Mouse (Mus musculus): ENCODE results near the gene Cabp1. TPM values are rescaled to one million over a fixed set of nuclear protein-coding genes. Genes with fewer than 3 reads are reported as not detected.

Gene Cabp1
- polyA plus RNA-seq, 1 experiment from 2014 or later = 0.44 TPM

DNA sequence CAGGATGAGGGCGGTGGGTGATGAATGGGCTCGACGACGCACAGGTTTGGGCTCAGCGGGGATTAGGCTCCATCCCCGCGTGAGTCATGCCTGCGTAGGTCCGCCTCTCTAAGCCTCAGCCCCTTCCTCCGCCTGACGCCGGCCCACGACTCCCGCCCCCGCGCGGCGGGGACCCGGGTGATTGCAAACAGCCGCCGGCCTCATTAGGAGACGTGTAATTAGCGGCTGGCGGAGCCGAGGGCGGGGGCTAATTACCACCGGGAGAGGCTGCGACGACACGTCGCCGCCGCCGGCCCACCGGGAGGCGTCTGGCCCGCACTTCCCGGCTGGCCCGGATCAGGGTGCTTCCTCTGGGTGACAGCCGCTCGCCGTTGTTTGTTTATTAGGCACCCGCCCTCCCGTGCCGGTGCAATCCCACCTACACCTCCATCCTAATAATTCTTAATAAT, 41.2 kb upstream of the Cabp1 start:
- under 1% methylated on average over 45 of the region's 45 CpGs for WGBS
- Histone ChIP-seq H3K9me3 (ENCODE audit: control insufficient read depth, low read length) (no peaks in the 10 kb centered on the region), H3K9ac (ENCODE audit: low read length) (peak overlapping the region; percentile 59), H3K4me3 (ENCODE audit: low read depth, low read length) (peak overlapping the region; percentile 59), H3K36me3 (ENCODE audit: control insufficient read depth, insufficient read depth, low read length) (peaks cover 4% of the 10 kb centered on the region; the same call in 1 of the 2 replicates), H3K27me3 (ENCODE audit: control insufficient read depth, insufficient read depth, low read length) (no peaks in the 10 kb centered on the region), H3K4me2 (replicated peaks; ENCODE audit: low read depth) (peak overlapping the region; percentile 93), H3K4me1 (replicated peaks; ENCODE audit: control insufficient read depth, insufficient read depth) (no peaks in the 10 kb centered on the region), H3K27ac (replicated peaks) (0 out of 2 replicates have a peak overlapping the region, but pooled peaks have one; percentile 8)
- TF ChIP-seq CTCF (IDR thresholded peaks at IDR 0.05; ENCODE audit: low read depth) (no peak), EP300 (optimal IDR thresholded peaks at IDR 0.05) (no peak)
- peak; percentile 59 for ATAC-seq (ENCODE audit: low FRiP score, low TSS enrichment)
- DNase-seq (ENCODE audit: low spot score) = peak; percentile 54

DNA sequence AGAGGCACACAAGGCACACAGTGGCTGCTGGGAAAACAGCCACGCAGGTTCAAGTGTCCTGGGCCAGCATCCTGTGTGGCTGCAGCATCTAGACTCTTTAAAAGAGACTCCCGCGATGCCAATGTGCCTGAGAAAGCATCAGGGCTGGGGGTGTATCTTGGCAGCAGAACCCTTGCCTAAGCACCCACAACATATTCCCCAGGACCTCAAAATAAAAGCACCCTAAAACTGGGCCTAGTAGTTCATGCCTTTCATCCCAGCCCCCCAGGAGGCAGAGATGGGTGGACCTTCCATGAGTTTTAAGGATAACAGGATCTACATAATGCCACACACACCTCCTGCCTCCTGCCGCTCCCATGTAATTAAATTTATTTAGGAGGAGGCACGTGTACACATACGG, 40.3 kb upstream of the Cabp1 start:
- Histone ChIP-seq H3K4me1 (replicated peaks; ENCODE audit: control insufficient read depth, insufficient read depth) (no peaks in the 10 kb centered on the region), H3K27me3 (ENCODE audit: control insufficient read depth, insufficient read depth, low read length) (no peaks in the 10 kb centered on the region), H3K27ac (replicated peaks) (no peak overlapping the region), H3K9me3 (ENCODE audit: control insufficient read depth, low read length) (no peaks in the 10 kb centered on the region), H3K4me3 (ENCODE audit: low read depth, low read length) (no peak overlapping the region), H3K4me2 (replicated peaks; ENCODE audit: low read depth) (no peak overlapping the region), H3K9ac (ENCODE audit: low read length) (no peak overlapping the region), H3K36me3 (ENCODE audit: control insufficient read depth, insufficient read depth, low read length) (no peaks in the 10 kb centered on the region)
- TF ChIP-seq EP300 (optimal IDR thresholded peaks at IDR 0.05) (no peak), CTCF (IDR thresholded peaks at IDR 0.05; ENCODE audit: low read depth) (no peak)
- no peak for DNase-seq (ENCODE audit: low spot score)
- 64% methylated on average over 6 of the region's 6 CpGs for WGBS
- no peak for ATAC-seq (ENCODE audit: low FRiP score, low TSS enrichment)

DNA sequence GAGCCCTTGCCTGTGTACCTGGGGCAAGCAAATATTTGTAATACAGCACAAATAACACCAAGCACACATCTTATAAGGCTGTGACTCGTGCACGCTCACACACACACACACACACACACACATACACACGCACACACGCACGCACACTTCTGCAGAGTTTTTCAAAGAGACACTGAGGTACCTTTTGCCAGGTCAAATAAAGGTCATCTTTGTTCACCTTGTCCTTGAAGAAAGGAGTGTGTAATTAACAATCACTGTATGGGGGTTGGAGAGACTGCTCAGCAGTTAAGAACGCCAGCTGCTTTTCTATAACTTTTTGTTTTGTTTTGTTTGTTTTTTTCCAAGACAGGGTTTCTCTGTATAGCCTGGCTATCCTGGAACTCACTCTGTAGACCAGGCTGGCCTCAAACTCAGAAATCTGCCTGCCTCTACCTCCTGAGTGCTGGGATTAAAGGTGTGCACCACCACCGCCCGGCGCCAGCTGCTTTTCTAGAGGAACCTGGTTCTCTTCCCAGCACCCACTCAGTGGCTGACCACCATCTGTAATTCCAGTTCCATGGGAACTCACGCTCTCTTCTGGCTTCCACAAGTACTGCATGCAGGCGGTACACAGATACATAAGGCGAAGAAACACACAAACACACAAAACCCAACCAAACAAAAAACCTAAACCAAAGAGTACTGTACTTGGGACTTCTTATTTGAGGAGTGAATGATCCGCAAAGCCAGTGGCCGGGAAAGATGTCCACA, 39.0 kb upstream of the Cabp1 start:
- Histone ChIP-seq H3K4me2 (replicated peaks; ENCODE audit: low read depth) (no peak overlapping the region), H3K36me3 (ENCODE audit: control insufficient read depth, insufficient read depth, low read length) (no peaks in the 10 kb centered on the region), H3K4me3 (ENCODE audit: low read depth, low read length) (no peak overlapping the region), H3K27me3 (ENCODE audit: control insufficient read depth, insufficient read depth, low read length) (no peaks in the 10 kb centered on the region), H3K9me3 (ENCODE audit: control insufficient read depth, low read length) (no peaks in the 10 kb centered on the region), H3K9ac (ENCODE audit: low read length) (no peak overlapping the region), H3K4me1 (replicated peaks; ENCODE audit: control insufficient read depth, insufficient read depth) (no peaks in the 10 kb centered on the region), H3K27ac (replicated peaks) (no peak overlapping the region)
- 85% methylated on average over 14 of the region's 14 CpGs for WGBS
- TF ChIP-seq EP300 (optimal IDR thresholded peaks at IDR 0.05) (no peak), CTCF (IDR thresholded peaks at IDR 0.05; ENCODE audit: low read depth) (no peak)
- DNase-seq (ENCODE audit: low spot score) (no peak), ATAC-seq (ENCODE audit: low FRiP score, low TSS enrichment) (no peak)

DNA sequence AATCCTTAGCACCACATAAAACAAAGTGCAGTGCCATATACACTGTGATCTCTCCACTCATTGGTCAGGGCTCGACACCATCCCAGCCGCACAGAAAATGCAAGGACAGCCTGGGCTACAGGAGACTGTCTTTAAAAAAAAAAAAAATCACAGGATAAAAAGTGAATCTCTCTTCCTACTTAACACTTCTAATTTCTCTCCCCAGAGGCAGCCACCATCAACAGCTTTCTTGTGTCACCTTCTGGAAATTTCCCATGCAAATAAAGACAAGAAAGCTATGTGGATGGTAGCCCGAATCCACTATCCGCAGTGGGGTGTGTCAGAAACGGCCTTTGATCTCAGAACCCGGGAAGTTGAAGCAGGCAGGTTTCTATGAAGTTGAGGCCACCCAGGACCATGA, 38.3 kb upstream of the Cabp1 start:
- Histone ChIP-seq H3K27ac (replicated peaks) (no peak overlapping the region), H3K27me3 (ENCODE audit: control insufficient read depth, insufficient read depth, low read length) (no peaks in the 10 kb centered on the region), H3K9me3 (ENCODE audit: control insufficient read depth, low read length) (no peaks in the 10 kb centered on the region), H3K9ac (ENCODE audit: low read length) (no peak overlapping the region), H3K4me2 (replicated peaks; ENCODE audit: low read depth) (no peak overlapping the region), H3K36me3 (ENCODE audit: control insufficient read depth, insufficient read depth, low read length) (no peaks in the 10 kb centered on the region), H3K4me1 (replicated peaks; ENCODE audit: control insufficient read depth, insufficient read depth) (no peaks in the 10 kb centered on the region), H3K4me3 (ENCODE audit: low read depth, low read length) (no peak overlapping the region)
- ATAC-seq (ENCODE audit: low FRiP score, low TSS enrichment) = no peak
- 52% methylated on average over 6 of the region's 6 CpGs for WGBS
- TF ChIP-seq CTCF (IDR thresholded peaks at IDR 0.05; ENCODE audit: low read depth) = no peak
- TF ChIP-seq EP300 (optimal IDR thresholded peaks at IDR 0.05) = no peak
- DNase-seq (ENCODE audit: low spot score) = no peak

DNA sequence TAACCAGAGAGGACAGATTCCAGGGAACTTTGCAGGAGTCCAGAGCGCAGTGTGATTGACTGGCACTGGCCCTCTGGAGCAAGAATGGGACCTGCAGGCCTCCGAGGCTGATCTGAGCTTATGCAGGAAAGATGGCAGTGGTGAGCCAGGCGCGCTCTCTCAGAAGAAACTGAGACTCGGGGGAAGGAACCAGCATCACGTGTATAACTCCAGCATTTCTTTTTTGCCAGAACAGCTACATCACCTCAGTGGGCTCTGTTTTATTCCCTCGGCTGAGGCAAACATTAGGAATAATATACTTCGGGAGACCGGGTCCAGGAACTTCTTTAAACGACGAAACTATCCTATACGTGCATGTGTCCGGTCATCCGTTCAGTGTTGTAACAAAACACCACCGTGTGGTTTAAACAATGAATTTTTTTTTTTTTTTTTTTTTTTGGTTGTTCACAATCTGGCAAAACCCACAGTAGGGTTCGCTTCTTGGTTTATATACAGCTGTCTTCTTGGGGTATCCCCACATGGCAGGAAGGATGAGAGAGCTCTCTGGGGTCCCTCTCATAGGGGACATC, 37.5 kb upstream of the Cabp1 start:
- no peak overlapping the region for H3K4me2 ChIP-seq (replicated peaks; ENCODE audit: low read depth)
- H3K9ac ChIP-seq (ENCODE audit: low read length) = no peak overlapping the region
- no peaks in the 10 kb centered on the region for H3K27me3 ChIP-seq (ENCODE audit: control insufficient read depth, insufficient read depth, low read length)
- H3K4me1 ChIP-seq (replicated peaks; ENCODE audit: control insufficient read depth, insufficient read depth) = no peaks in the 10 kb centered on the region
- H3K27ac ChIP-seq (replicated peaks) = no peak overlapping the region
- ATAC-seq (ENCODE audit: low FRiP score, low TSS enrichment) = no peak
- WGBS = 34% methylated on average over 16 of the region's 16 CpGs
- no peak for TF ChIP-seq CTCF (IDR thresholded peaks at IDR 0.05; ENCODE audit: low read depth)
- no peak for TF ChIP-seq EP300 (optimal IDR thresholded peaks at IDR 0.05)
- H3K36me3 ChIP-seq (ENCODE audit: control insufficient read depth, insufficient read depth, low read length) = no peaks in the 10 kb centered on the region
- DNase-seq (ENCODE audit: low spot score) = no peak
- H3K9me3 ChIP-seq (ENCODE audit: control insufficient read depth, low read length) = no peaks in the 10 kb centered on the region
- H3K4me3 ChIP-seq (ENCODE audit: low read depth, low read length) = no peak overlapping the region

All from stomach, postnatal 0 days (tissue).